Mouse (Mus musculus) olfactory bulb, adult 2 months (tissue): ENCODE measurements around the gene Pitpnm3.

Experiments used
- CTCF ChIP-seq: fragments of 200-500 bp; IDR thresholded peaks from 2 replicates; pipeline ENCODE4 v1.5.1; 2012; ENCODE audit warnings: low read depth, mild to moderate bottlenecking, low read length, moderate library complexity; ENCODE audit not compliant: insufficient read depth
- POLR2A ChIP-seq: fragments of 200-500 bp; IDR thresholded peaks from 2 replicates; pipeline ENCODE4 v1.6.1; 2012; ENCODE audit warnings: mild to moderate bottlenecking, low read depth, low read length, moderate library complexity; ENCODE audit not compliant: insufficient read depth

- TF ChIP-seq CTCF (no peak), POLR2A (no peak)
These were observed 109.7 kb downstream of the Pitpnm3 start for GRCm38 (mm10) chr11:72025843-72026242.
